Mouse (Mus musculus) spleen, adult 2 months (tissue): ENCODE measurements around the gene Bcr. TPM values are rescaled to one million over a fixed set of nuclear protein-coding genes. Genes with fewer than 3 reads are reported as not detected.

ENCODE experiments used
- DNase-seq, 2 experiments: peaks; one replicate each; pipeline versions ENCODE4 v3.0.0 to v3.0.0-alpha.2; 2012 to 2021; ENCODE audit warnings: low spot score in 2 of 2, low read depth in 1 of 2
- H3K27ac ChIP-seq: fragments of 200-500 bp; 2 replicates; pipeline ENCODE4 v1.5.1; 2012; ENCODE audit warnings: low read length, inconsistent platforms; ENCODE audit not compliant: insufficient read depth
- H3K27me3 ChIP-seq: fragments of 200-500 bp; 2 replicates; pipeline ENCODE4 v1.6.1; 2012; ENCODE audit warnings: mild to moderate bottlenecking, moderate library complexity, low read length, inconsistent platforms; ENCODE audit not compliant: control insufficient read depth, insufficient read depth
- H3K36me3 ChIP-seq: fragments of 200-500 bp; 2 replicates; pipeline ENCODE4 v1.6.1; 2012; ENCODE audit warnings: mild to moderate bottlenecking, low read length, inconsistent platforms; ENCODE audit not compliant: control insufficient read depth, insufficient read depth
- H3K4me1 ChIP-seq: fragments of 200-500 bp; 2 replicates; pipeline ENCODE4 v1.6.1; 2011; ENCODE audit warnings: inconsistent platforms; ENCODE audit not compliant: control insufficient read depth, insufficient read depth, insufficient read length
- H3K4me3 ChIP-seq: fragments of 200-500 bp; 2 replicates; pipeline ENCODE4 v1.5.1; 2011; ENCODE audit warnings: mild to moderate bottlenecking, inconsistent platforms; ENCODE audit not compliant: insufficient read depth, insufficient read length; ENCODE audit errors: extremely low read depth
- CTCF ChIP-seq: fragments of 200-500 bp; IDR thresholded peaks from 2 replicates; pipeline ENCODE4 v1.5.1; 2011; ENCODE audit warnings: mild to moderate bottlenecking, inconsistent platforms; ENCODE audit not compliant: insufficient read depth, insufficient read length, insufficient replicate concordance; ENCODE audit errors: extremely low read depth
- POLR2A ChIP-seq: fragments of 200-500 bp; IDR thresholded peaks from 2 replicates; pipeline ENCODE4 v1.6.1; 2011; ENCODE audit warnings: low read depth, low read length, inconsistent platforms
- WGBS: fragments of 180-500 bp; shearing (Covaris S2); methylation state at CpG from one replicate; pipeline ENCODE4 v1.1.7; 2018; 5-methylcytosine and 5-hydroxymethylcytosine counted together
- polyA plus RNA-seq: library from polyadenylated mRNA; depleted of rRNA; stranded (reverse); fragments of >200 nt; gene quantifications from 2 replicates; pipeline ENCODE4 v1.2.3, GENCODE M21; 2012

Gene Bcr
- polyA plus RNA-seq, 1 experiment = 17.8 TPM

DNA sequence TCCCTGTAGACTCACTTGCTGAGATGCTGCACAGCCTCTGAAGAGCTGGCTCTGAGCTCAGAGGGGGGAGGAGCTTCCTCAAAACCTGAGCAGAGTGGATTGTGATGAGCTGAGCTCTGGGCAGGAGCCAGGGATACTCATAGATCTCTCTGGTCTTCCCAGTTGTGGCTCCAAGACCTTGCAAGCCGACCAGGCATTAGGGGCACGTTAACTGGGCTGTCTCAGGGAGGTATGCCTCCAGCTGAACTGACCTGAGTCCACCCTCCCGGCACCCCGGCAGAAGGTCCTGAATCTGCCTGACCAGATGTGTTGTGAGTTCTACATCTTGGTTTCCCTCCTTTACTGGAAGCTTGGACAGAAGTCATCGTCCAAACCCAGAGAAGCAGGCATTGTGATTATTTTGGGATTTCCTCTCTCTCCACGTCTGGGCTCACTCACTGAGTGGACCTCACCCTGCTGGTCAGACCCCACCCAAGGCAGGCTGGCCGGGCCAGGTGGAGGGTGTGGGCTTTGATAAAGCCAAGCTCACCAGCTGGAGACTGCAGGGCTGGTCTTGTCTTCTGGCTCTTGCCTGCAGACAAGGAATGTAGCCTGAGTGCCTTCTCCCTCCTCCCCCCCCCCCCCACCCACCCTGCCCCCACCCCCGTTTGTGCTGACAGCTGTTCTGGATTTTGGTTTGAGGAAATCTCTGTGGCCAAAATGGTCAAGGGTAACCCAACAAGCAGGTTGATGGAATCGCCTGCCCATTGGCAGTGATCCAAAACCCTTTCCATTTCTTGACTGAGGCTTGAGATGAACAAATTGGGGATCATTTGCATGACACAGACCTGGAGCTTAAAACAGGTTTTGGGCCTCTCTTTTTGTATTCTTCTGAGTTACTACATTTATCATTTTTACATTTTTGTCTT, 44.1 kb downstream of the Bcr start:
- TF ChIP-seq POLR2A = no peak
- TF ChIP-seq CTCF = no peak
- Histone ChIP-seq H3K4me3 (no peak overlapping the region), H3K36me3 (no peaks in the 10 kb centered on the region), H3K4me1 (peaks cover 21% of the 10 kb centered on the region; the same call in 1 of the 2 replicates), H3K27me3 (no peaks in the 10 kb centered on the region), H3K27ac (0 out of 2 replicates have a peak overlapping the region, but pooled peaks have one; percentile 12)
- DNase-seq = no peak
- WGBS = 54% methylated on average over 9 of the region's 9 CpGs

DNA sequence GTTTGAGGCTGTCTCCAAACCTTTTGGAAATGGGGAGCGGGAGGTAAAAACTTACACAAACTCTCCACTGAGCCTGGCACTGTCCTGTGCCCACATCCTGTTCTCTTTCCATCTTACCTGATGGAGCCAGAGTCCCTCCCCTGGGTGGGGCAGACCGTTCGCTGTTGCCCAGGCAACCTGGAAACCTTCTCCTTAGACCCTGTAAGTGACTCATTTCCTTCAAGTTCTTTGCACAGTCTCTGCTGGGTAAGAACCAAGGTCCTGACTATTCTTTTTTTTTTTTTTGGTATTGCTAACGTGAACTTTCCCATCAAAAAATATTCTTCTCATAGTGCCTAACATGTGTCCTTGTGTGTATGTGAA, 44.7 kb downstream of the Bcr start:
- Histone ChIP-seq H3K4me1 (peaks cover 21% of the 10 kb centered on the region; the same call in 1 of the 2 replicates), H3K27ac (no peak overlapping the region), H3K36me3 (no peaks in the 10 kb centered on the region), H3K4me3 (no peak overlapping the region), H3K27me3 (no peaks in the 10 kb centered on the region)
- WGBS = 27% methylated on average over 4 of the region's 4 CpGs
- TF ChIP-seq CTCF (no peak), POLR2A (no peak)
- DNase-seq = peak in 1 of 2 experiments; percentile 19

- 20% methylated on average over 5 of the region's 5 CpGs for WGBS
- Histone ChIP-seq H3K4me1 (peaks cover 21% of the 10 kb centered on the region; the same call in 1 of the 2 replicates), H3K27ac (0 out of 2 replicates have a peak overlapping the region, but pooled peaks have one; percentile 35), H3K4me3 (no peak overlapping the region), H3K36me3 (no peaks in the 10 kb centered on the region), H3K27me3 (no peaks in the 10 kb centered on the region)
- TF ChIP-seq POLR2A (no peak), CTCF (no peak)
- peak in 1 of 2 experiments; percentile 15 for DNase-seq
Measured at GRCm38 (mm10) chr10:75105687-75106086, 45.3 kb downstream of the Bcr start.

GRCm38 (mm10) chr10:75106940-75107381, 46.6 kb downstream of the Bcr start:
- TF ChIP-seq CTCF (no peak), POLR2A (no peak)
- DNase-seq = no peak
- H3K36me3 ChIP-seq = no peaks in the 10 kb centered on the region
- H3K4me3 ChIP-seq = no peak overlapping the region
- H3K27me3 ChIP-seq = no peaks in the 10 kb centered on the region
- WGBS = 61% methylated on average over 5 of the region's 5 CpGs
- H3K27ac ChIP-seq = no peak overlapping the region
- H3K4me1 ChIP-seq = peaks cover 21% of the 10 kb centered on the region; the same call in 1 of the 2 replicates

GRCm38 (mm10) chr10:75108092-75108491, 47.7 kb downstream of the Bcr start:
- Histone ChIP-seq H3K4me1 (peaks cover 21% of the 10 kb centered on the region; the same call in 1 of the 2 replicates), H3K36me3 (no peaks in the 10 kb centered on the region), H3K27me3 (no peaks in the 10 kb centered on the region), H3K4me3 (no peak overlapping the region), H3K27ac (no peak overlapping the region)
- no peak for DNase-seq
- no peak for TF ChIP-seq POLR2A
- no peak for TF ChIP-seq CTCF
- WGBS = 85% methylated on average over 3 of the region's 3 CpGs

DNA sequence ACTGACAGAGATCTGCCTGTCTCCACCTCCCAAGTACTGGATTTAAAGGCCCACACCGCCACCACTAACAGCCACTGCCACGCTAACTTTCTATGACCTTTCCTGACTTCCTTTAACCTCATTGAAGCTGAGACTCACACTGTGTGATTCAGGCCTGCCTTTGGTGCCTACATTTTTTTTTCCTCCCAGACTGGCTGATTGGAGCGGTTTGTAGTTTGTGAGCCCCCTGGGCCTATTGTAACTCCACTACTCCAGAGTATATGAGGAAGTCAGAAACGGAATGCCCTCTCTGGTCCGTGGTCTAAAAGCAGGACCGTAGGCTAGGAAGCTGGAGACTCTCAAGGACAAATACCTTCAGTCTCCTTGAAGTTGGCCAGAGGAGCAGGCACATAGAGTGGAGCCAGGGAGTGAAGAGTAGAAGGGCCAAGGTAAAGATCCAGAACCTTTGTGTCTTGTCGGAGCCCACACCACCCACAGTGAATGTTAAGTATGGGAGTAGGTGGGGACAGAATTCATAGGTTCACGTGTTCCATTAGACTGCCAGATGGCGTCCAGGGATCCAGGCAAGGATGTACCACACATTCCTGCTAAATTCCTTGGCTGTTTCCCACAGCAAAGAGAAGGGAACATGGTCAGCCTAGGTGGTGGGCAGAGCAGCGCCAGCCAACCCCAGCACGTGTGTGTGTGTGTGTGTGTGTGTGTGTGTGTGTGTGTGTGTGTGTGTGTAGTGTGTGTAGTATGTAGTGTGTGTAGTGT, 51.2 kb downstream of the Bcr start:
- Histone ChIP-seq H3K36me3 (no peaks in the 10 kb centered on the region), H3K4me1 (peaks cover 4% of the 10 kb centered on the region; the same call in 1 of the 2 replicates), H3K27me3 (no peaks in the 10 kb centered on the region), H3K4me3 (no peak overlapping the region), H3K27ac (no peak overlapping the region)
- TF ChIP-seq POLR2A = no peak
- TF ChIP-seq CTCF = no peak
- 87% methylated on average over 11 of the region's 11 CpGs for WGBS
- DNase-seq = no peak
